Mouse (Mus musculus) intestine, postnatal 0 days (tissue): ENCODE data around the gene Tmem121. TPM values are rescaled to one million over a fixed set of nuclear protein-coding genes. Genes with fewer than 3 reads are reported as not detected.

Experiments
- ATAC-seq: fragments of 200-750 bp; cut with Nextera tagmentation; 2 replicates; pipeline ENCODE4 v1.8.0; 2017; ENCODE audit warnings: mild to moderate bottlenecking, moderate TSS enrichment, moderate library complexity
- H3K27ac ChIP-seq: fragments of 300-500 bp; sonication (generic); 2 replicates; pipeline ENCODE4 v1.5.1; 2014; ENCODE audit warnings: mild to moderate bottlenecking, low read depth, low read length, moderate library complexity
- H3K27me3 ChIP-seq: fragments of 300-500 bp; sonication (generic); replicated peaks from 2 replicates; pipeline ENCODE4 v1.6.1; 2014; ENCODE audit warnings: low read length, mixed read lengths; ENCODE audit not compliant: control insufficient read depth, insufficient read depth
- H3K36me3 ChIP-seq: fragments of 300-500 bp; sonication (generic); 2 replicates; pipeline ENCODE4 v1.6.1; 2014; ENCODE audit warnings: mild to moderate bottlenecking, moderate library complexity; ENCODE audit not compliant: control insufficient read depth, insufficient read depth
- H3K4me1 ChIP-seq: fragments of 300-500 bp; sonication (generic); replicated peaks from 2 replicates; pipeline ENCODE4 v1.6.1; 2014; ENCODE audit warnings: antibody characterized with exemption, low read length, mixed read lengths; ENCODE audit not compliant: control insufficient read depth, insufficient read depth
- H3K4me2 ChIP-seq: fragments of 300-500 bp; sonication (generic); replicated peaks from 2 replicates; pipeline ENCODE4 v1.6.1; 2014; ENCODE audit warnings: low read depth, mild to moderate bottlenecking, moderate library complexity
- H3K4me3 ChIP-seq: fragments of 300-500 bp; sonication (generic); 2 replicates; pipeline ENCODE4 v1.5.1; 2014; ENCODE audit warnings: low read depth, low read length
- H3K9ac ChIP-seq: fragments of 300-500 bp; sonication (generic); 2 replicates; pipeline ENCODE4 v1.6.1; 2014; ENCODE audit warnings: mild to moderate bottlenecking, low read depth, low read length
- H3K9me3 ChIP-seq: fragments of 300-500 bp; sonication (generic); 2 replicates; pipeline ENCODE4 v1.6.1; 2016; ENCODE audit warnings: mixed run types; ENCODE audit not compliant: control insufficient read depth
- CTCF ChIP-seq: sonication (generic); IDR thresholded peaks from 2 replicates; pipeline ENCODE4 v1.5.1; 2016; ENCODE audit warnings: low read depth, mild to moderate bottlenecking, control low read depth, antibody characterized with exemption, moderate library complexity
- WGBS: fragments of 180-500 bp; shearing (Covaris S2); extraction: QIAGEN DNeasy Blood & Tissue Kit; methylation state at CpG from one replicate; pipeline ENCODE4 v1.1.7; 2014; 5-methylcytosine and 5-hydroxymethylcytosine counted together
- polyA plus RNA-seq: library from polyadenylated mRNA; unstranded; fragments of >200 nt; fragmentation: Nextera tagmentation; extraction: Ambion mirVana; gene quantifications from 2 replicates; pipeline ENCODE4 v1.2.1, GENCODE M21; 2015

Tmem121 gene
- polyA plus RNA-seq, 1 experiment from 2014 or later = 3.4 TPM

GRCm38 (mm10) chr12:113152272-113152661 lies 33.5 kb upstream of the Tmem121 start:
- H3K4me2 ChIP-seq = peak overlapping the region; percentile 82
- TF ChIP-seq CTCF = no peak
- no peaks in the 10 kb centered on the region for H3K36me3 ChIP-seq
- peaks cover 14% of the 10 kb centered on the region for H3K4me1 ChIP-seq
- 16% methylated on average over 19 of the region's 19 CpGs for WGBS
- peak overlapping the region; percentile 50 for H3K27ac ChIP-seq
- no peak for ATAC-seq
- peak overlapping the region; percentile 44 for H3K4me3 ChIP-seq
- no peaks in the 10 kb centered on the region for H3K27me3 ChIP-seq
- H3K9me3 ChIP-seq = no peaks in the 10 kb centered on the region
- H3K9ac ChIP-seq = peak overlapping the region; percentile 41

GRCm38 (mm10) chr12:113152991-113153525 lies 32.7 kb upstream of the Tmem121 start:
- Histone ChIP-seq H3K4me1 (peaks cover 14% of the 10 kb centered on the region), H3K4me3 (peak overlapping the region; percentile 44; the same call in 1 of the 2 replicates), H3K9me3 (no peaks in the 10 kb centered on the region), H3K9ac (no peak overlapping the region), H3K36me3 (no peaks in the 10 kb centered on the region), H3K27me3 (no peaks in the 10 kb centered on the region), H3K27ac (peak overlapping the region; percentile 41; the same call in 1 of the 2 replicates), H3K4me2 (peak overlapping the region; percentile 82)
- WGBS = 76% methylated on average over 6 of the region's 6 CpGs
- ATAC-seq = no peak
- no peak for TF ChIP-seq CTCF

- 91% methylated on average over 7 of the region's 7 CpGs for WGBS
- Histone ChIP-seq H3K9ac (no peak overlapping the region), H3K4me2 (no peak overlapping the region; the same call in 1 of the 2 replicates), H3K4me3 (no peak overlapping the region), H3K27me3 (no peaks in the 10 kb centered on the region), H3K36me3 (no peaks in the 10 kb centered on the region), H3K4me1 (peaks cover 7% of the 10 kb centered on the region), H3K9me3 (no peaks in the 10 kb centered on the region), H3K27ac (0 out of 2 replicates have a peak overlapping the region, but pooled peaks have one; percentile 29)
- ATAC-seq = no peak
- TF ChIP-seq CTCF = no peak
Observed at GRCm38 (mm10) chr12:113153971-113154370, 31.8 kb upstream of the Tmem121 start.

- H3K27me3 ChIP-seq = no peaks in the 10 kb centered on the region
- H3K27ac ChIP-seq = peak overlapping the region; percentile 88
- ATAC-seq = no peak
- no peaks in the 10 kb centered on the region for H3K9me3 ChIP-seq
- no peak overlapping the region for H3K4me3 ChIP-seq
- H3K9ac ChIP-seq = no peak overlapping the region
- H3K36me3 ChIP-seq = no peaks in the 10 kb centered on the region
- H3K4me1 ChIP-seq = peaks cover 7% of the 10 kb centered on the region
- TF ChIP-seq CTCF = no peak
- H3K4me2 ChIP-seq = peak overlapping the region; percentile 88
- 60% methylated on average over 6 of the region's 6 CpGs for WGBS
Observed at GRCm38 (mm10) chr12:113154747-113155075, 31.0 kb upstream of the Tmem121 start.

- 4% methylated on average over 32 of the region's 32 CpGs for WGBS
- Histone ChIP-seq H3K36me3 (no peaks in the 10 kb centered on the region), H3K27me3 (no peaks in the 10 kb centered on the region), H3K9me3 (no peaks in the 10 kb centered on the region), H3K4me2 (peak overlapping the region; percentile 88), H3K4me3 (peak overlapping the region; percentile 40), H3K27ac (peak overlapping the region; percentile 88), H3K4me1 (peaks cover 7% of the 10 kb centered on the region), H3K9ac (peak overlapping the region; percentile 54)
- ATAC-seq = peak; percentile 3; the same call in 1 of the 2 replicates
- no peak for TF ChIP-seq CTCF
Observed at GRCm38 (mm10) chr12:113155076-113155771, 30.5 kb upstream of the Tmem121 start.

GRCm38 (mm10) chr12:113155887-113156539 lies 29.7 kb upstream of the Tmem121 start, which contains the start of gene Tedc1:
Gene Tedc1, plus strand, starts transcription at chr12:113156421.
- WGBS = under 1% methylated on average over 46 of the region's 46 CpGs
- Histone ChIP-seq H3K27ac (peak within 1 kb of the TSS; percentile 88), H3K27me3 (no peaks in the 10 kb centered on the region), H3K4me2 (peak within 1 kb of the TSS; percentile 88), H3K4me1 (peaks cover 3% of the 10 kb centered on the region), H3K9me3 (no peaks in the 10 kb centered on the region), H3K36me3 (no peaks in the 10 kb centered on the region), H3K9ac (peak within 1 kb of the TSS; percentile 54), H3K4me3 (peak within 1 kb of the TSS; percentile 64)
- peak; percentile 99 for TF ChIP-seq CTCF
- ATAC-seq = peak; percentile 98
